Mouse (Mus musculus) cerebellum, adult 2 months (tissue): ENCODE data around the gene Odf2l. TPM values are rescaled to one million over a fixed set of nuclear protein-coding genes. Genes with fewer than 3 reads are reported as not detected.
A peak's percentile ranks its signal among the peaks of the same experiment; 100 is the strongest.

Experiments
- DNase-seq, 2 experiments: peaks; one replicate each; pipeline ENCODE4 v3.0.0; 2021
- H3K27ac ChIP-seq: fragments of 200-500 bp; 2 replicates; pipeline ENCODE4 v1.5.1; 2012; ENCODE audit warnings: low read length, control low read depth, inconsistent platforms; ENCODE audit not compliant: insufficient read depth
- H3K27me3 ChIP-seq: fragments of 200-500 bp; 2 replicates; pipeline ENCODE4 v1.6.1; 2012; ENCODE audit warnings: inconsistent platforms, mild to moderate bottlenecking, low read length, moderate library complexity; ENCODE audit not compliant: control insufficient read depth, insufficient read depth
- H3K4me1 ChIP-seq: fragments of 200-500 bp; 2 replicates; pipeline ENCODE4 v1.6.1; 2011; ENCODE audit warnings: low read length; ENCODE audit not compliant: control insufficient read depth, insufficient read depth
- H3K4me3 ChIP-seq: fragments of 200-500 bp; replicated peaks from 2 replicates; pipeline ENCODE3; 2011; ENCODE audit warnings: mild to moderate bottlenecking, low read depth, low read length, control low read depth; ENCODE audit not compliant: insufficient read depth
- CTCF ChIP-seq: fragments of 200-500 bp; IDR thresholded peaks from 2 replicates; pipeline ENCODE4 v1.5.1; 2011; ENCODE audit warnings: low read depth, mild to moderate bottlenecking, control low read depth, low read length, moderate library complexity, borderline replicate concordance; ENCODE audit not compliant: insufficient read depth
- POLR2A ChIP-seq: fragments of 200-500 bp; IDR thresholded peaks from 2 replicates; pipeline ENCODE4 v1.6.1; 2011; ENCODE audit warnings: low read length, control low read depth, borderline replicate concordance; ENCODE audit not compliant: insufficient read depth
- WGBS: fragments of 180-500 bp; shearing (Covaris S2); methylation state at CpG from one replicate; pipeline ENCODE4 v1.1.7; 2018; 5-methylcytosine and 5-hydroxymethylcytosine counted together
- polyA plus RNA-seq: library from polyadenylated mRNA; depleted of rRNA; stranded (reverse); fragments of >200 nt; gene quantifications from 2 replicates; pipeline ENCODE4 v1.2.3, GENCODE M21; 2012

The Odf2l gene
- polyA plus RNA-seq, 1 experiment, result 12.9 TPM

DNA sequence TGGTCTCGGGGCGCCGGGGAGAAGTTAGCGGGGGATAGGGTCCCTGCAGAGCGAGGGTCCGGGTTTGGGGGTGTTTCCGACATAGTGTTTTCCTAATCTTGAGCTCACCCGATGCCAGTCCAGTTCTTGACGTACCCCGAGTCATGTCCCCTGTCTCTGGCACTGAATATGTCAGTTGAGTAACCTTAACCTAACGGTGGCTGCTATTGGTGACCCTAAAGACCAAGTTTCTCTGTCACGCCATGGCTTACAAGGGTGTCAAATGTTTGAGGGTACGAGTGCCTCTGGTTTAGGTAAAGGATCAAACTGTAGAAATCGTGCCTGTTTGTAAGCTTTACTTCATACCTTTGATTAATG lies 592 bp downstream of the Odf2l start:
- H3K4me3 ChIP-seq, result peak overlapping the region; percentile 77
- H3K27ac ChIP-seq, result peak overlapping the region; percentile 86
- WGBS, result 4% methylated on average over 14 of the region's 14 CpGs
- no peaks in the 10 kb centered on the region for H3K4me1 ChIP-seq
- TF ChIP-seq POLR2A (no peak), CTCF (no peak)
- DNase-seq, result no peak
- H3K27me3 ChIP-seq, result no peaks in the 10 kb centered on the region

DNA sequence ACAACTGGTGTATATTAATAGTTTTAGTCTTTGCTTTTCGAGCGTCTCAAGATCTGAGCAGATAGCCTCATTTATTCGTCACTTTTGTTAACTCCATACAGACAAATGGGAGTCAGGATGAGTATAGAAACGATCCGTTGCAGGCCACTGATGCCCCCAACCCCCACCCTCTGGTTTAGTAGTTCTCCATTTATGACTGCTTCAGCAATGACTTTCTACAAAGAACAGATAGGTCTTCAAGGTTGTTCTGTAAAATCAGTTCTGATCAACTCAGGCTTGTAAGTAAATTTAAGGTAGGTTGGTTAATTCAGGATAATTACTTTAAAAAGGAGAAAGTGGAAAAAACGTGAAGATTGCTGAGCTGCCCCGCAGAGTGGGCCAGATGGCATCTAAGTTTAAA lies 1.0 kb downstream of the Odf2l start:
- H3K4me3 ChIP-seq, result peak overlapping the region; percentile 33
- no peak overlapping the region for H3K27ac ChIP-seq
- no peaks in the 10 kb centered on the region for H3K27me3 ChIP-seq
- no peaks in the 10 kb centered on the region for H3K4me1 ChIP-seq
- 52% methylated on average over 7 of the region's 7 CpGs for WGBS
- no peak for TF ChIP-seq POLR2A
- TF ChIP-seq CTCF, result no peak
- no peak for DNase-seq

DNA sequence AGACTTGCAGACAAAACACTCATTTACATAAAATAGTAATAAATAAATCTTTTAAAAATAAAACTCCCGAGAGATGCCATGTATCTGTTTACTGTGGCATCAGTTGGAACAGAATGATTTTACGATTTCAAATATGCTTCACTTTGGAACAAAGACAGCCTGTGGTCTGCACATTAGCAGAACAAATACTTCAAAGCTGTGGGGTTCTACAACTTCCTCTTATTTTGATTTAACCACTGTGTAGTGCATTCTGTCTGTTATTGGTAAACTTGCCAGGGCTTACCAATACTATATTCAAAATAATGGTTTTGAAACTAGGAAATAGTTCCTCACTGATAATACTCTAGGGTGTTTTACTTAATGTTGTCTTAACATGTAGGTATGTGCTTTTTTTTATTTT lies 8.2 kb downstream of the Odf2l start:
- H3K4me1 ChIP-seq, result no peaks in the 10 kb centered on the region
- H3K27ac ChIP-seq, result no peak overlapping the region
- TF ChIP-seq CTCF (no peak), POLR2A (no peak)
- WGBS, result 89% methylated on average over 2 of the region's 2 CpGs
- H3K27me3 ChIP-seq, result no peaks in the 10 kb centered on the region
- no peak for DNase-seq
- no peak overlapping the region for H3K4me3 ChIP-seq

DNA sequence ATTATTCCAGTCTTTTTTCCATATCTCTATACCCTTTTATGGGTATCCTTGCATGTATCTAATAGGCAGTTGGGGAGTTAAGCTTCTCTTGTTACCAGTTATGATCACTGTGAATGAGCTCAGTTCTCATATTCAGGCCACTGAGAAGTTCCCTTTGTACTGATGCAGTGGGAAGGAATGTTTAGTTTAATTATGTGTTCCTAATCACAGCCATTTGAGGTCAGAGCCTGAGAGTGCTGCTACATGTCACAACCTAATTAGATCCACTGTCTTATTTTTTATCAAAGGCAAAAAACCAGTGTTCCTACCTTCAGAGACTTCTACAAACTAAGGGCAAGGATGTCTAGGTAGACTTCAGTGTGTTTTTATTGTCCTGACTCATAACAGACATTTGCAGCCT lies 11.0 kb downstream of the Odf2l start:
- no peak overlapping the region for H3K4me3 ChIP-seq
- DNase-seq, result no peak

DNA sequence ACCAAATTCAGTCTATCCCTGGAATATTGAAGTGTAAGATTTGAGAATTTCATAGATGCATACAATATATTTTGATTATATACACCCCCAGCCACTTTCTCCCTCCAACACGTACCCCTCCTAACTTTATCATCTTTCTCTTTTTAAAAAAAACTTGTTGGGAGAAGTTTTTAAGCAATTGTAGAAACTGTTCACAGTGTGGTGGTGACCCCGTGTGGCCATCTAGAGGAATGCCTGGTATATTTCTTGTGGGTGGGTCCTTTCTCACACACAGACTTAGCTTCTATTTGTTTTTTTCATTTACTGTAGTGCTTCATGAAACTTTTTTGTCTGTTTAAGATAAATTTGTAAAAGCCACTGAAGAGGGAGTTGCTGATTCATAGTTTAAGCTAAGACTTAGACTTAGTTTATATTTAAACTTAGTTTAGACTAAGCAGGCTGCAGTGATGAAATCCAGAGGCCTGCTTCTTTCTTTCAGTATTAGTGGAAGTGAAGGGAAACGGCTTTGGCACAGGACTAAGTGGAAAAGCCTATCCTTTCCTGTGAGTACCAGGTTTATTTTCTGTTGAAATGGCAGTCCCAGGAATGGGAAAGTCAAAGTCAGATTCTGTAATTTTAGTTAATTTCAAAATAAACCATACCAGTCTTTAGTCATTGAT lies 13.0 kb downstream of the Odf2l start:
- Histone ChIP-seq H3K4me3 (no peak overlapping the region), H3K27ac (no peak overlapping the region), H3K4me1 (no peaks in the 10 kb centered on the region), H3K27me3 (no peaks in the 10 kb centered on the region)
- WGBS, result 25% methylated on average over 3 of the region's 3 CpGs
- TF ChIP-seq CTCF (peak; percentile 25; the same call in 1 of the 2 replicates), POLR2A (no peak)
- no peak for DNase-seq

More for the DNA sequence above, 11.0 kb downstream of the Odf2l start:
- H3K27me3 ChIP-seq, result no peaks in the 10 kb centered on the region
- no peak overlapping the region for H3K27ac ChIP-seq
- TF ChIP-seq CTCF (no peak), POLR2A (no peak)
- no peaks in the 10 kb centered on the region for H3K4me1 ChIP-seq

DNA sequence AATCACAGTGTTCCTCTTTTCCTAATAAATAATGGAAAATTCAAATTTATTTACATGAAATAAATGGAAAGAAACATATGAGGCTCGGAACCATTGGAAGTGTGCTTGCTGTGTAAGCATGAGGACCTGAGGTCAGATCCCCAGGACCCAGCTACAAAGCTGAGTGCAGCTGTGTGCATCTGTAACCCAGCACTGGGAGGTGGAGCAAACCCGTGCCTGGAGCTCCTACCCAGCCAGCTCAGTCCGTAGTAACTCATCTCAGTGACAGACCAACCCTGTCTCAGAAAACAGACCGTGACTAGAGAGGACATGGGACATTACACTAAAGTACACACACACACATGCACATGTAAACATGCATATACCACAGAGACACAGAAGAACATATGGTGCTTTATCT lies 21.8 kb downstream of the Odf2l start:
- Histone ChIP-seq H3K27ac (no peak overlapping the region), H3K27me3 (no peaks in the 10 kb centered on the region), H3K4me1 (no peaks in the 10 kb centered on the region), H3K4me3 (no peak overlapping the region)
- 85% methylated on average over 4 of the region's 4 CpGs for WGBS
- TF ChIP-seq POLR2A, result no peak
- TF ChIP-seq CTCF, result no peak
- no peak for DNase-seq

DNA sequence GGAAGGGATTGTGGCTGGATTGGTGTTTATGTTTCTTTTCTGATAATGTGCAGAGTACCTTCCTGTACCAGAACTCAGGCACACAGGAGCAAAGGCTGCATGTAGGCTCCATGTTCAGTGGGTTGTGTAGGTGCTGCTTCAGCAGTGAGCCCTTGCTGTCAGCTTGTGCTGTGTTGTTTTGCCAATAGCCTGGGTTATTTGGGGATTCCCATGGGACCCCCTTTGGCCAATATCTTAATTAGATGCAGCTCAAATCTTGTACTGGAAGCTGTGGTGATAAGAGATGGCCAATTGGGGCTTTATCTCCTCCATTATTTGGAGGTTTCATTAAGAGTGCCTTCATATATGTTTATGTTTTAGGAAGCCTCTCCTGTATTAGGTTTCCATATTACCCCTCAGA lies 24.5 kb downstream of the Odf2l start:
- no peak for TF ChIP-seq CTCF
- TF ChIP-seq POLR2A, result no peak
- H3K27ac ChIP-seq, result no peak overlapping the region

DNA sequence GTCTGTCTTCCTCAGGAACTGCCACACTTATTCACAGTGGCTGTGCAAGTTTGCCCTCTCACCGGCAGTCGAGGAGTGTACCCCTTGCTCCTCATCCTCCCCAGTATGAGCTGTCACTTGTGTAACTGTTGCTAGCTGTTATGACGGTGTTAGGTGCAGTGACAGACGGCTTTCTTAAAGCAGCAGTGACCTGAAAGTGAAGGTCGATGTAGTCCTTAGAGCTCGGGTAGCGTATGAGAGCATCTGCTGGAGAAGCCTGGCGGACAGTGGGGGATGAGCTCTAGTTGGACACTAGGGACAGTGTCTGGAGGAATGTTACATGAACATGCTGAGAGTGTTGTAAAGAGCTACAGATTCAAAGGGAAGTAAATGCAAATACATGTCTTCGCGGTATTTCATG lies 25.5 kb downstream of the Odf2l start:
- WGBS, result 66% methylated on average over 10 of the region's 10 CpGs
- H3K27ac ChIP-seq, result no peak overlapping the region
- H3K27me3 ChIP-seq, result no peaks in the 10 kb centered on the region
- H3K4me1 ChIP-seq, result no peaks in the 10 kb centered on the region
- H3K4me3 ChIP-seq, result no peak overlapping the region
- TF ChIP-seq CTCF (no peak), POLR2A (no peak)
- DNase-seq, result no peak

More for the DNA sequence above, 24.5 kb downstream of the Odf2l start:
- Histone ChIP-seq H3K4me3 (no peak overlapping the region), H3K27me3 (no peaks in the 10 kb centered on the region), H3K4me1 (no peaks in the 10 kb centered on the region)
- no peak for DNase-seq

DNA sequence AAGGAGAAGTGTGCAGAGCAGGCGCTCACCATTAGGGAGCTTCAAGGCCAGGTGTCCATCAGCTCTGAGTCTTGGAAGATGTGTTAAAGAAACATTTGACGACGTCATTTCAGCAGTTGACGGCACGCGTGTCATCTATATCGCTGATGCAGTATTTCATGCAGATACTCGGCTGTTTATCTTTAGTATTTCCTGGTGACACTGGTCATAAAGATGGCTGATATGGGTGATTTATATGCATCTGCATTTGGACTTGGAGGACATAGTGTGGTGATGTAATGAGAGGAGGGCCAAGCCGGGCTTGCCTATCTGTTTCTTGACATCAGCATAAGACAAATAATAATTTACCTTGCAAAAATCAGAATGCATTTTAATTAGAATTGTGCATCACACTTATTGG lies 28.5 kb downstream of the Odf2l start:
- no peak for DNase-seq
- no peaks in the 10 kb centered on the region for H3K4me1 ChIP-seq
- no peak overlapping the region for H3K4me3 ChIP-seq
- 96% methylated on average over 9 of the region's 9 CpGs for WGBS
- no peaks in the 10 kb centered on the region for H3K27me3 ChIP-seq
- TF ChIP-seq POLR2A, result no peak
- TF ChIP-seq CTCF, result no peak
- no peak overlapping the region for H3K27ac ChIP-seq
